Mouse (Mus musculus): Measurements from ENCODE around the gene 4933406M09Rik.

4933406M09Rik gene

DNA sequence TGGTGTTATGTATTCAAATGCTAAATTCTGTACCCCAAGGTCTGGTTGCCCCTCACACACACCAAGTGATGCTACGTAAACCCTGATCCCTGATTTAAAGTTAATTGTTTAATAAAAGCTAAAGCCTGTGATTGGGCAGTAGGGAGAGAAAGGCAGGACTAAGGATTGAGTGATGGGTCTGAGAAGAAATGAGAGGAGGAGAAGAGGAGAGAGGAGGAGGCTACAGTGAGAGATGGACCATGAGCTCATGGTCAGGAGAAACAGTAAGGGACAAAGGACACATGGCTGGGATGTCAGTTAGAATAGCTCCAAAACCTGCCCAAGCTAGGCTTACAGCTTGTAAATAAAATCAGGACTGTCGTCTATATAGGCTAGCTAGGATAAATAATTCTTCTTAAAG is 4.7 kb upstream of the 4933406M09Rik start:
- DNase-seq (ENCODE audit: low read depth): no peak

DNA sequence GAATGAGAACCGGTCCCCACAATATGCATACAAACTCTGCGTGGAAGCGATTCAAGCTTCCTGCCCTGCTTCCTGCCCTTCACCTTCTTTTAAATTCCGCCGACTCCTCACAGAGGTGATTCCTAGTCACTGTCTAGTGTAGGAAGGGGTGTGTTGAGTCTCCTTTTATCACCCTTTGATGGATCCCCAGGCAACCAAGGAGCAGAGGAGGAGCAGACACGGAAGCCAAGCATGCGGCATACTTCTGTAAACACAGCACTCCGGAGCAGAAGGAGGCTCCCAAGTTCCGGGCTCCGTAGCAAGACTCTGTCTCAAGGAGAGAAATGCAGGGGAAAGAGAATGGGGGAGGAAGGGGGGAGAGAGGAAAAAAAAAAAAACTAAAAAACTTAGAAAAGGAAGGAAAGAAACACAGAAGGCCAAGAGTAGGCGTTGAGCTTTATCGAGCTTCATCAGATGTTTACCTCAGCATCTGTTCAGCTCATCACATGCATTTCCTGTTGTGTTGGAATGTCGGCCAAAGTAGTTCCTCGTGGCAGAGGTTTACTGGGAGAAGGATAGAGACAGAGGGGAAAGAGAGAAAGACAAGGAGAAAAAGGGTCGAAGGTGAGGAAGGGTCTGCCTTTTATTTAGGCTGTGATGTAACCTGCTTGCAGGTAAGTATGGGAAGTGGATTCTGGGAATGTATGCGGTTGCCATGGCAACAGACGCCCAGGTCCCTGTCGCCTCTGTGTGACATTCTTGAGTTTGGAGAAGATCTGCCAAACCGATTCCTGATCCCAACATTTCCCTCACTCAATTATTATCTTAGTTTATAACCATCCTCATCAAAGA is 3.7 kb upstream of the 4933406M09Rik start:
- DNase-seq (ENCODE audit: low read depth): no peak

DNA sequence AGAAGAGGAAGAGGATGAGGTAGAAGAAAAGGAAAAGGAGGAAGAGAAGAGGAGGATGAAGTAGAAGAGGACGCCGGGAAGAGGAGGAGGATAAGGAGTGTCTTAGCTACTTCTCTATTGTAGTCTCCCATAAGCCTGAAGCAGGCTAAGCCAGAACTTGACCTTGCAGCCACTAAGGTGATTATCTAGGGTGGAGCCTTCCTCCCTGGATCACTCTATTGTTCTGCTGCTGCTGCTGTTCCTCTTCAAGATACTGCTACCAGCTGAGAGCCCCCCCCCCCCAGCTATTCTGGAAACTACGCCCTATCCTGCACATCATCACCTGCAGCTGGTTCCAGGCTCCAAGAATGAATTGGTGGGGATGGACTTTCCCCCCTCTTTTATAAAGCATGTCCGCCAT is 1.2 kb upstream of the 4933406M09Rik start:
- no peak for DNase-seq (ENCODE audit: low read depth)

DNA sequence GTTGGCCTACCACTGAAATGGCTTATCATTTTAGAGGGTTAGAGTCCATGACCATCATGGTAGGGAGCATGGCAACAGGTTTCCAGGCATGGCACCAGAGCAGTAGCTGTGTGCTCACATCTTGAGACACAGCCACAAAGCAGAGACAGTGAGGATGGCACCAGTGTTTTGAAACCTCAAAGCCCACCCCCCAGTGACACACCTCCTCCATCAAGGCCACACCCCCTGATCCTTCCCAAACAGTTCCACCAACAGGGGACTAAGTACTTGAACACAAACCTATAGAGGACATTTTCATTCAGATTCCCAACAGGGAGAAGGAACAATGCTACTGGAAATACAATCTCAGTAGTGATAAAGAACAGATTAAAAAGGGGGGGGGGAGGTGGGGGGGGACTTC is 564 bp upstream of the 4933406M09Rik start:
- no peak for DNase-seq (ENCODE audit: low read depth)

DNA sequence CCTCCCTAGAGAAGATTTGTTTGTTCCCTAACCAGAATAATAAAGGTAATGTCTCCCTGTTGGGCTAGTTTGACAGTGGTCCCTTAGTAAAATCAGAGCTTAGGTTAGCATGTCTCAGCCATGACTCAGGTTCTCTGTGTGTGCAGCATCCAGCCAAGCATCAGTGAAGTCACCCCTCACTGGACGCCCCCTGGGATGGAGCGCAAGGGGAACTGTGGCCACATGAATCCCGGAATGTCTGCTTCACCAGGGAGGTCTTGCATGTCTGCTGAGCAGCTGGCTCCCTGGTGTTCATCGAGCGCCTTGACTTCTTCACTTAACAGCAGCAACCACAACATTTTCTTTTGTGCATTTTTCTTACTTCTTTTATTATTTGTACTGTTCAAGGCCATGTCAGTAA is 8.1 kb downstream of the 4933406M09Rik start:
- DNase-seq (ENCODE audit: low read depth): no peak

DNA sequence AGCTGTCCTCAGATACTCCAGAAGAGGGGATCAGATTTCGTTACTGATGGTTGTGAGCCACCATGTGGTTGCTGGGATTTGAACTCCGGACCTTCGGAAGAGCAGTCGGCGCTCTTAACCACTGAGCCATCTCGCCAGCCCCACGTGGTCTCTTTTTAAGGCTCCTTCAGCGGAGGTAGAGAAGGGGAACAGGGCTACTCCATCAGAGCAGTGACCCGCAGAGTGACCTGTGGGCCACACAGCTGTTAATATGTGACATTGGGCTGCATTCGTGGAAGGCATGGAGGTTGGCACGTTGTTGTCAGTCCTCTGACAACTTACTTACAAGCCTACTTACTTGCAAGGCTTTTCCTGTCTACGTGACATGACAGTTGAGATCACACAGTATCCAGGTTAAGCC is 12.5 kb downstream of the 4933406M09Rik start:
- DNase-seq (ENCODE audit: low read depth): no peak

DNA sequence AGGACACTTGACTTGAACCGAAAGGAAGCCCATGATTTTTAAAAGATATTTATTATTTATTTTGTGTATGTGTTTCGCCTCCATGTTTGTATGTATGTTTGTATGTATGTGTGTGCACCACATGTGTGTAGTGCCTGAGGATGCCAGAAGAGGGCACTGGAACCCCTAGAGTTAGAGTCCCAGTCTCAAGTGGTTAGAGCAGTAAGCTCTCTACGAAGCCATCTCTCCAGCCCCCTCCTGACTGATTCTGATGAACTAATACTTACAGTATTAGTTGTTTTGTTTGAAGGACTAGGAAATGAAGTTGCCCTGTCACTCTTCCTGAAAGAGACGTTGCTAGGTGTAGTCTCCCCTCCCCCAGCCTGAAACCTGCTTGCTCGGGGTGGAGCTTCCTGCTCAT is 14.0 kb downstream of the 4933406M09Rik start:
- DNase-seq (ENCODE audit: low read depth): peak; percentile 43

DNA sequence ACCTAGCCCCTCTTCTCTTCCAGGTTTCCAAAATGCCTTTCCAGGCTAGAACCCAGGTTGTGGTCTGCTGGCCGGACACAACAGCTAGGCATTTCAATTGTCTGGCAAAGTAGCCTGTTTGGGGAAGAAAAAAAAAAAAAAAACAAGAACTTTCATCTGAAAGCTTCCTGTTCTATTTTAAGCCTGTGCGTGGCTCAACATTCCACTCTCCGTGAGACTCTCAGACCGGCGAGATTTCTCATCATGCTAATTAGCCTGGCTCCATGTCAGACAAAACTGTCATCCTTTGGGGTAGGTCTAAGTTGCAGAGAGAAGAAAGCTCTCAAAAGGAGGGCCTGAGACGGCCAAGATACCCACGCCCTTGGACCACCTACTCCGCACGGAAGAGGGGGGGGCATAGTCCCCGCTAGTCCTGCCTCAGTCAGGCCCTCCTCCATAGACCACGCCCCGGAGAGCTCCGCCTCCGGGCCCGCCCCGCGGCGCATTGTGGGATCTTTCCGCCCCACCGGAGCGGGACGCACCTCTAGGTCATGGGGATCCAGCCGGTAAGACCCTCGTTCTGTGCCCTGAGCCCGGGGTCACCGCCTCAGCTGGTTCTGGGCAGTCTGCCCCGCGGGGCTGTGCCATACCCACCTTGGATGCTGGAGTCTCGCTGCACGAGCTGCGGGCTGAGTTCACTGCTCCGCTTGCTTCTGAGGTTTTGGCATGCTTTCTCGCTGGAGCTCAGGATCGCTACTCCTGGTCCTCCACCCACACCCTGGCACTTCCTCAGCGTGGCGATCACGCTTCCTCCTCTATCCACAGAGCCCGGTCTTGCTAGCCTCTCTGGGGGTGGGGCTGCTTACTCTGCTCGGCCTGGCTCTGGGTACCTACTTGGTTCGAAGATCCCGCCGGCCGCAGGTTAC is 20.0 kb downstream of the 4933406M09Rik start, which contains the start of gene Cyb5r1:
Gene Cyb5r1 (plus strand): TSS at position 51 of the 905 bp plus-strand sequence.
- peak; percentile 62 for DNase-seq (ENCODE audit: low read depth)

DNA sequence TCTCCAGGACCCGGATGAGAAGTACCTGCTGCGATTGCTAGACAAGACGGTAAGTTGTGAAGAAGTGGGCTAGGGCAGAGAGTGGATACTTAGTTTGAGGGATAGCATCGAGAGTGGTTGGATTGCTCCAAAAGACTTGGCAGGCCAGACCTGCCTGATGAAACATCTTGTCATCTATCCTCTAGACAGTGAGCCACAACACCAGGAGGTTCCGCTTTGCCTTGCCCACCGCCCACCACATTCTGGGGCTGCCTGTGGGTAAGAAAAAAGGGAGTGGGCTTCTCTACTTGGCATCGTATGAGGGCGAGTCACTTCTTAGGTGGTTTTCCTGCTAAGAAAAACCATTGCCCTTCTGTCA is 20.7 kb downstream of the 4933406M09Rik start:
- no peak for DNase-seq (ENCODE audit: low read depth)

DNA sequence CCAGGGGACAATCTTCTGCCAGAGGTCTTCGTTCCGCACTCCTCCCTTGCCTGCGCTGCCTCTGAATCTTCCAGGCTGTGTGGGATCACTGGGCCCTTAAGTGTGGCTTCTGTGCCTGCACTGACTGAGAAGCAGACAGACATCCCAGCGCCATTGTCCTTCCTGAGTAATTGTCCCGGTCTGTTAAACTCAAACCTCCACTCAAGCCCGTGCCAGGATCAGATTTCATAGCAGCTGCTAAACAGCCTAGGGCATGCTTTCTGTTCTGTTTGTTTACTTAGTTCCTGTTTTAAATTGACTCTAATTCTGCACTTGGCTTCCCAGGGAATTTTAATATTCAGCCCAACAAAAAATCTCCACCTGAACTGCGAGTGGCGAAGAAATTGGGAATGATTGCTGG is 22.3 kb downstream of the 4933406M09Rik start:
- DNase-seq (ENCODE audit: low read depth): no peak

DNA sequence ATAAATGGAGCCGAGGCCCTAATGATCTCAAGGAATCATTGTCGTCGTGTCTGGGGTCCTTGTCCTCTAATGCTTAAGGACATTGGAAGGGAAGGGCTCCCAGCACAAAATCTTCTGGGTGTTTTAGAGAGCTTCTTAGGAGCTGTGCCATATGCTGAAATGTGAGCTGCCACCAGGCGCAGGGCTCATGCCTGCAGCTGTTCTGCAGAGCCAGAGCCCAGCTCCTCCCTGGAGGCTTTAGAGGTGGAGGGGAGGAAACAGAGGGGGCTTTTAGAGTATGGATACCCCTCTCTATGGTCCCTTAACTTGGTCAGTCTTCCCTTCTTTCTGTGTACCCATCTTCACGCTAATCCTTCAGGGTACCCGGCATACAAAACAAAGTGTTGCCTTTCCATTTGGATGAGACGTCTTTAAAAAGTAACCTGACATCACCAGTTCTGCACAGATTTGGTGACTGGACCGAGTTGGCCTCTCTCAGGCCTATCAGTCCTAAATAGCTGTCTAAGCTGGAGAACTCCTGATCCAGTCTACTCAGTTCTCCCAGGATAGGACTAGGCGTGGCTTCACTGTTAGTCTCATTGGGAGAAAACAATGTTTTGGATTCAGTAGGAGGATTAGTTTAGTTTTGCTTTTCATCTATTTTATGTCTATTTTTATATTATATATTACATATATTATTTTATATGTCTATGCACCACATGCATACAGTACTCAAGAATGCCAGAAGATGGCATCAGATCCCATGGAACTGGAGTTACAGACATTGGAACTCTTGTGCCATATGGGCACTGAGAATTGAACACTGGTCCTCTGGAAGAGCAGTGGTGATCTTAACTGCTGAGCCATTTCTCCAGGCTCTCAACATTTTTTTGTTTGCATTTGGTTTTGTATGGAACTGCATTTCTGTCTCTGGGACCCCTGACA is 26.2 kb downstream of the 4933406M09Rik start:
- DNase-seq (ENCODE audit: low read depth): no peak

DNA sequence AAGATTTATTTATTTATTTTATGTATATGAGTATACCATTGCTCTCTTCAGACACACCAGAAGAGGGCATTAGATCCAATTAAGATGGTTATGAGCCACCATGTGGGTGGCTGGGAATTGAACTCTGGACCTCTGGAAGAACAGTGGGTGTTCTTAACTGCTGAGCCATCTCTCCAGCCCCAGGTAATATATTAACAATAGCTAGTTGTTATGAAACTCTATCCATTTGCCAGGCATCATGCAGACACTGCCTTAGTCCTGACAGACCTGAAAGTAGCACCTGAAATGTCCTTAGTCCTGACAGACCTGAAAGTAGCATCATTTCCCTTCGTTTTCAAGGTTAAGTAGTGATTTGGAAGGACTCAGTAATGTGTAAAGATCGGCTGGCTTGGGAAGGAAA is 28.3 kb downstream of the 4933406M09Rik start:
- DNase-seq (ENCODE audit: low read depth): no peak

DNA sequence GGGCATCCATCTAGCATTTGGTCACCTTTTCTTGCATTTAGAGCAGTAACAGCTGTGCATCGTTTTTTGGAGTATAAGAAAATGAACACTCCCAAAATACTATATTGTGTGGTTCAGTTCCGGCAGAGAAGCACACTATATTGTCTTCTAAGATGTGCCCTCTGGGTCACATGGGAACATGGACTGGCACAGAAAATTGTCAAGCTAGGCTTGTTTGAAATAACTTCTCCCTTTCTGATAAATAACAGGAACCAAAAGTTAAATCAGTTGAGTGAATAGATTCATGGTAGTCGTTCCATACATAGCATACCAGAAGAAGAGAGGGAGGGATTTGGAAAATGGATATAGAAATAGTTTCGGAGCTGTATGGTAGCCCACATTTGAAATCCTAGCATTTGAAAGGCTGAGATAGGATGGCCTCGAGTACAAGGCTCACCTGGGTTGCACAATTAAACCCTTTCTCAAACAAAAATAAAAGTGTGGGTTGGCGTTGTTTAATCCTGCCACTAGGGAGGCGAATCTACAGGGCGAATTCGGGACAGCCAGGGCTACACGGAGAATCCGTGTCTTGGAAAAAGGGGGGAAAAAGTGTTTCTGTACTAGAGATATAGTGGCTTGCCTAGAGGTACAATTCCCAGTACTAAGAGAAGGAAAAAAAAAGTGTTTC is 28.9 kb downstream of the 4933406M09Rik start:
- no peak for DNase-seq (ENCODE audit: low read depth)

DNA sequence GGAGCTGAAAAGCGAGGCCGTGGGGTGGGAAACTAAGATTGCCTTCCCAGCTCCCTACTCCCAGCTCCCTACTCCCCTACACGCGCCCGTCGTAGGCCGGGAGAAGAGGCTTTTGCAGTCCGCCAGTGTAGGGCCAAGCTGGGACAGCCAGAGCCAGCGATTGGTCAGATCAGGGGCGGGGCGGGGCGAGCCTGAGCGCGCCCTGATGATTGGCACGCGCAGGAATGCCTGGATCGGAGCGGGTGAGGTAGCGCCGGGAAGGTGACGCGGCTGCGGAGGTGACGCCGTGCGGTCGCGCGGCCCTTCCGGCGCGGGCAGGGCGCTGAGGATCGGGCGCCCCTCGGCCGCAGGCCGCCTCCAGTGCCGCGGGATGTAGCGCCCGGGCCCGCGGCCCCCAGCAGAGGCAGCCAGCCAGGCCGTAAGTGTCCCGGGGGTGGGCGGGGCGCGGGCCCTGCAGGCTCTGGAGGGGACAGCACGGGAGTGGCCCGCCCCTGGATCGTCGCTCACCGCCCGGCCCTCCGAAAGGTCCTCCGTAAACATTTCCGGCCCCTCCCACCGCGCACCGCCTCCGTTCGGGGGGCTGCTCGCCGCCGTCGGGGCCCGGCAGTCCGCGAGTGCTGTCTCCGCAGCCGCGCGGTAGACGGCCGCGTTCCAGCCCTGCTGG is 29.6 kb downstream of the 4933406M09Rik start, which contains the start of gene Adipor1:
Gene Adipor1 (plus strand): TSS at position 211 of the 664 bp plus-strand sequence.
- peak; percentile 91 for DNase-seq (ENCODE audit: low read depth)

DNA sequence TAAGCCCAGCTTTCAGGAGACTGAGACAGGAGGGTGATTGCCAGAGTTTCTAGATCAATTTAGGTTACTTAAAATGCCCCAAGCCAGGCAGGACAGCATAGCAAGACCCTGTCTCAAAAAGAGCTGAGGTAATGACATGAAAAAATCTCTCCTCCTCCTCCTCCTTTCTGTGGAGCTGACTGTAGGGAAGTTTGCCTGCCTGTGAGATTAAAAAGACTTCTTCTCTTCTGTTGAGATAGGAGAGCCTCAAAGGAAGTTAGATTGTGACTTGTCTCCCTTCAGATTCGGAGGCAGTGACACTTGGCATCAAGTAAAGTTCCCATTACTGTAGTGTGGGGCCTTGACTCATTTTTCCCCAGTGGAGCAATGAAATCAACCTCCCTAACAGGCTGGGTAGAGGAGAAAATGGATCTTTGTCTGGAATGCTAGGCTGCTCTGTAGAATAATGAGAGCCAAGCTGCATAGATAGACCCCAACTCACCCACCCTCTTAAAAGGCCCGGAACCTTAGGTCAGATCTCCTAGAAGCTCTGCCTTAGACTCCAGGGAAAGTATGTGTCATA is 32.8 kb downstream of the 4933406M09Rik start:
- no peak for DNase-seq (ENCODE audit: low read depth)

DNA sequence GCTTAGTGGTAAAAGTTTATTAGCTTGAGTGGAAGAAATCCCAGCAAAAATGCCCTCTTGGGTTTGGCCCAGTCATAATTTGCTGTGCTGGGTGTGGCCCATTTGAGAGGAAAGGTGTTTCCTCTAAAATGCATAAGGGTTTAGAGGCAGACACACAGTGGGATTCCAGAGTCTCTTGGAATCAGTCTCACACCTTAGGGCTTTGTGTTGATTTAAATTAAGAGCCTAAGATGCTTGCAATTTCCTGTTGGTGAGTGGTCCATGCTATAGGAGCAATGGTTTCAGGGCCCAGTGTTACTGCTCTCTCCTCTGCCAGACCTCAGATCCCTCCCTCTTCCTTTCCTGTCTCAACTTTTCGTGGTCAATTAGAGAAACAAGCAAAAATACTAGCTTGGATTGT is 33.4 kb downstream of the 4933406M09Rik start:
- DNase-seq (ENCODE audit: low read depth): no peak

DNA sequence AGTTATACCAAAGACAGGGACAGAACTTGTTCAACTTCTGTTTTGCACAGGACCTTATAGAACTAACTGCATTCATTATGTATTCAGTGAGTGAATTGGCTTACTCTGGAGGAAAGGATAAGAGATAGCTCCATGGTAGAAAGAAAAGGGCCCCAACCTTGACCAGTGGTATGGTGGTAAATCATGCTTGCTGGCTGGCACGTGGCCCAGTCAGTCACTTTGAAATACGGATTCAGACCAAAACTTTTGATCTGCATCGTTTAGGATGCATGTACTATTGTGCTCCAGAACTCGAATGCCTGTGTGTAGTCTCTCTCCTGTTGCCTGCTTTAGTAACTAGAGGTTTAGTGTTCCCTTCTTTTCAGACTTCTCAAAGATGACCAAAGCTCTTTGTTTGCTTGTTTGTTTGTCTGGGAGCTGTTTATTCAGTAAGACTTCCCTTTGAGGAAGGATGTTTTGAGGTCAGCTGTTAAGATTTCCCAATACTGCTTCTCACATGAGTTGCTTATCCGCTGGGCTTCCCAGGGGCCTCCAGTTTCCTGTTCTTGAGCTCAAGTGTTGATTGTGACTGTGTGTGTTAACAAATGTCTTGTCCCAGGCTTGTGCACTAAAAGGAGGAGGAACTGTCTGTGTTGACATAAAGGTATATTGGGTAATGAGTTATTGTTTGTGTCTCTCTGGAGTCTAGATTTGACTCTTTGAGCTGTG is 34.2 kb downstream of the 4933406M09Rik start:
- no peak for DNase-seq (ENCODE audit: low read depth)

DNA sequence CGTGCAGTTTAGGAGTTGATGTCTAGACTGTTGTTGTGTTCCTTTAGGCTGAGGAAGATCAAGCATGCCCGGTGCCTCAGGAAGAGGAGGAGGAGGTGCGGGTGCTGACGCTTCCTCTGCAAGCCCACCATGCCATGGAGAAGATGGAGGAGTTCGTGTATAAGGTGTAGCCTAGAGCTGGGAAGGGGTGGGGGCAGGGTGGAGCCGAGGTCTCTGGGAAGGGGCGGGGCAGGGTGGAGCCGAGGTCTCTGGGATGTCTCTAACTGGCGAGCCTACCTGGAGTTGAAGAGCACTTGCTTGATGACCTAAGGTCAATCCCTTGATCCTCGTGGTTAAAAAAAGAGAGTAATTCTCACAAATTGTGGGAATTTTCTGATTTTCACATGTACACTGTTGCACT is 38.2 kb downstream of the 4933406M09Rik start:
- DNase-seq (ENCODE audit: low read depth): no peak

DNA sequence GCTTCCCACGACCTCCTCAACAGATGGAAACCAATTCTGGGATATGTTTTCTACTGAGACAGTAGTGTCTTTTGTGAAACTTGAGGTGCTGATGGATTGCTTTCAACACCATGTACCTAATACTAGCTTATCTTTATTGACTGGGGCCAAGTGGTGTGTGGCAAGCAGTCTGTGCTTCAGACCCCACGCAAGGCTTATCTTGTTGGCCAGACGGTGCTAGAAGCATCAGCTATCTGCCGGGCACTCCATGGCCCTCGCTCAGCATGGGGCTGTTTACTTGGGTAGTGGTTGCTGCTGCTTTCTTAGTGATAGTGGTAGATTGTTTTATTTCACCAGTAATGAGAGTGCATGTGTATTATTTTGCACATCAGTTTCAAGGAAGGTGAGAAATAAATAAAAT is 40.5 kb downstream of the 4933406M09Rik start:
- DNase-seq (ENCODE audit: low read depth): peak; percentile 56

DNA sequence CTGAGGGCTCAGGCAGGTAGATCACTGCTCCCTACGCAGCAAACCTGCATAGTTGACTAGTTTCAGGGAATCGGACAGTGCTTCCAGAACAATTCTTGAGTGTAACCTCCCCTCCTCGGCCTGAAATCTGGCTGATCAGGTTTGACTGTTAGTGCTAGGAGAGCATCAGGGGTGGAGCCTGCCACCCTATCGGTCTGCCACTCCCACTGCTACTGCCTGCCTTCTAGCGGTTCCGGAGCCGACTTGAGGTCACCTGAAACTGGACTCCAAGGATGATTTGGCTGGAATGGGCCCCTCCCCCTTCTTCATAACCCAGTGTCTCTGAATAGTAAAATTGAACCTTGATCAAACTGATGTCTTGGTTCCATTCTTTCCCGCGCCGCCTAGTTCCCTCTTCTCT is 47.3 kb downstream of the 4933406M09Rik start:
- DNase-seq (ENCODE audit: low read depth): no peak

Measured in c-Kit-positive CD71-negative TER-119-negative erythroid progenitor cells, embryonic 14.5 days (primary cell).